Mouse (Mus musculus) right cerebral cortex, postnatal 25 days (tissue): ENCODE data around the gene Hspb1.

Source experiments
- DNase-seq: peaks from one replicate; pipeline ENCODE4 v3.0.0; 2022

Gene Hspb1

DNA sequence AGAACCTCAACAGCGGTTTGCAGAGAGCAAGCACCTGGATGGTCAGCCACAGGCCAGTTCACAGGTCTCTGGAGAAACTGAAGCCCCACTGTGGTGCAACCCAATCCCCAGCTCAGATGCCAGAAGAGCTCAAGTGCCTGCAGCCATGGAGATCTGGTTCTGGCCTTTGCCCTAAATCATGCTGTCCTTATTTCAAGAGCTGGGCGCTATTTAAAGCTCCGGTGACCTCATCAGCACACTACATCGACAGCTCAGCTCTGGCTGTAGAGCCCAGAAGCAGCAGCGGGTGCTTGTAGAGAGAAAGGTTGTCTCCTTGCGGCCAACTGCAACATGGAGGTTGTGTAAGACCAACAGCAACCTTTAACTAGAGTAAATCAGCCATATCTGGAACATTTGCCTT, 26.4 kb downstream of the Hspb1 start:
- DNase-seq, result no peak

GRCm38 (mm10) chr5:135916051-135916565, 28.4 kb downstream of the Hspb1 start:
- DNase-seq, result no peak

DNA sequence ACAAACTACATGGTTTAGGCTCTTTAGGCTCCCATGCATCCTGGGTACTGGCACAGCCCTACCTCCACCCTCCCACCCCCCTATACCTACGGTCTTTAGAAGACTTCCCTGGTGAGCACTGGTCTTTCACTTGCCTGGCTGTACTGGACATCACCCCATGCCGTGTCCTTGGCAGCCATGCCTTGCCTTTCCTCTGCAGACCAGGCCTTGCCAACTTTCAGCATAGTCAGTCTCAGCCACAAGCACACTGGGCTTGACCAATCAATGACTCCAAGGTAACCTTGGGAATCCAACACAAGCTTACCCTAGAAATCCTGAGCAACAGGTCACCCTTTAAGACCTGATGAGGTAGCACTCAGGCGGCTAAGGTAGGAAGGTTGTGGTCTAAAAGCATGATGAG, 28.9 kb downstream of the Hspb1 start:
- no peak for DNase-seq

- no peak for DNase-seq
These were observed 29.8 kb downstream of the Hspb1 start for GRCm38 (mm10) chr5:135917327-135918058.

DNA sequence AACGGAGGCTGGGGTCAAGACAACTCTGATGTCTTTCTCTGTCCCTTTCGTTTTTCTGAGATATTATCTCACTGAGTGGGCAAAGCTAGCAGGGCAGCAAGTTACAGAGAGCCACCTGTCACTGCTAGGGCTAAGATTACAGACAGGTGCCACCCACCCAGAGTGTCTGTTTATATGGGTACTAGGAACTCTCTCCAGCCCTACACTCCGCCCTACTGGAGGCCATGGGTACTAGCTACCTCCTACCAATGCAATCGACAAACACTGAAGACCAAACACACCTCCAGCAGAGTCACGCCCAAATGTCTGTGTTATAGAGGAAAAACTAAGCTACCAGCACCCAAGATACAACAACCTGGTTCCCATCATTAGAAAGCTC, 30.3 kb downstream of the Hspb1 start:
- no peak for DNase-seq

- DNase-seq, result no peak
These were observed 30.9 kb downstream of the Hspb1 start for GRCm38 (mm10) chr5:135918593-135918992.

GRCm38 (mm10) chr5:135919902-135920301, 32.2 kb downstream of the Hspb1 start:
- DNase-seq, result no peak

DNA sequence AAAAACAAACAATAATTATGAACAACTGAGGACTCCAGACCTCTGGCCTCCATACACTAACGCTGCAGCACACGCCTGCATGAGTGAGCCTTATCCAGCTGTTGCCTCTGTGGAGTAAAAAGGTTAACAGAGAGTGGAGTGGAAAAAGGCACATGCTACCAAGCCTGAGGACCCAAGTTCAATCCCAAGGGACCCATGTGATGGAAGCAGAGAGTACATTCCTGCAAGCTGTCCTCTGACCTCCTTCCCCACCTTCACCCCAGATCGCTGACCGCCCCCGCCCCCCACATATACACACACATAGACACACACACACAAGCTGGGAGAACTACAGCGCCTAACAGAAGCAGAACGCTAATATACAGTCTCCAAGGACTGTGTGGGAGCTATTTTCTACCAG, 36.2 kb downstream of the Hspb1 start:
- no peak for DNase-seq

- no peak for DNase-seq
These were observed 42.1 kb downstream of the Hspb1 start for GRCm38 (mm10) chr5:135929685-135930424.

DNA sequence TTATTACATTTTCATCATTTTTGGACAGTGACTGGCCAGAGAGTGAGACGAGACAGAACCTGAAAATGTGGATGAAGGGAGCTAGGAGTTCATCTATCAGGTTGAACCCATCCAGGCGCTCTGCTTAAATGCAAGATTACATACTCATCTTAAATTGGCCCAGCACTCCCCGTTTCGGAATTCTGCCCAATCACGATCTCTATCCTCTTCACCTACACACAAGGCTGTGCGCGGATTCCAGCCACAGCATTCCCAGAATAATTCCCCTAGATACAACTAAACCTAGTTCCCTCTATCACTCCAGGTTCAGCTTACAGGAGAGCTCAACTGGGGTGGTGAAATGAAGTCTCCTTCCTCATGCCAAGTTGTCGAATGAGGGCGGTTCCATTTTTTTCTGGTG, 43.8 kb downstream of the Hspb1 start:
- peak; percentile 56 for DNase-seq

- DNase-seq, result no peak
These were observed 44.6 kb downstream of the Hspb1 start for GRCm38 (mm10) chr5:135932359-135932758.

DNA sequence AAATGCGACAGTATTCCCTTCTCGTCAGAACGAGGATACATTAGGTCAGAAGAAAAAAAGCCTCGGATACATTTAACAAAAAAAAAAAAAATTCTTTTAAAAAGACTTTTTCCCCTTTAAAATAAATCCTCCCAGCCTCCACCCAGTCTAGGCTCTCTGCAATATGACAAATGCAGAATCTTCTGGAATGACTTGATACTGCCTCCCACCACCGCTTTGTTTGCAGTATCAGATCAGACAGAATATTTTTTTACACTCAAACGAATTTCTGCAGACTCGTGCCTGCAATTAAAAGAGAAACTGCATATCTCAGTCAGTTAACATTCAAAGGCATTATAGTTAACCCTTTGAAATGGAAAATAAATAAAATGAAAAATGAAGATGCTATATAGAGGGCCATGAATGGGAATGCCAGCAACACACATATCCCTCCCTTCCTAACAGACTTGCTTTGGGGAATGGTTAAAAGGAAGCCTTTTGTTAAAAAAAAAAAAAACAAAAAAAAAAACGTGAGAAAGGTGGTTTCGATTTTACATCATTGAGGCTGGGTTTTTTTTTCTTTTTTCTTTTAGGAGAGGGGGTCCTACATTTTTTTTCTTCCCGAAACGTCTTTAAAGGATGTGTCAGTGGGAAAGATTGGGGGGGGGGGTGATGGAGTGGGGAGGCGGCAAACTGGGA, 45.6 kb downstream of the Hspb1 start:
- no peak for DNase-seq

DNA sequence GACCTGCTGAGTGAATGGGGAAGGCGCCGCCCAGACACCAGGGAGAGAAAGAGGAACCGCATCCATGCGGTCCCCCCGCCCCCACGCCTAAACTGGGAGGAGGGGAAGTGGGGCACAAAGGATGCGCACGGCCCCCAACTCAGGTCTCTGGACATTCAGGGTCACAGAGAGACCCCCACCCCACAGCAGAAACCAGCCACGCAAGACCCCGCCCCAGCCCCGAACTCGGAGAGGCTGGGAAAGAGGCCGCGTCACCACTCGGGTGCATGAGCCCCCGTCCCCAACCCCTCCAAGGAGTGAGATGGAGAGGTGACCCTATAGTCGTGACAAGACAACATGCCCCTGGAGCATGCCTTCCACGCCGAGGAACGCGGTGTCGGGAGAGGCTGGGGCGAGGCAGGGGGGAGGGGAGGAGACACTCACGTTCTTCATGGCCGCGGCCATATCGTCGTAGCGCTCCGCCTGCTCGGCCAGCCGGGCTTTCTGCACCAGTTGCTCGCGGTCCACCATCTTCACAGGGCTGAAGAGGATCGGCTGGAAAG, 46.3 kb downstream of the Hspb1 start:
- peak; percentile 77 for DNase-seq

DNA sequence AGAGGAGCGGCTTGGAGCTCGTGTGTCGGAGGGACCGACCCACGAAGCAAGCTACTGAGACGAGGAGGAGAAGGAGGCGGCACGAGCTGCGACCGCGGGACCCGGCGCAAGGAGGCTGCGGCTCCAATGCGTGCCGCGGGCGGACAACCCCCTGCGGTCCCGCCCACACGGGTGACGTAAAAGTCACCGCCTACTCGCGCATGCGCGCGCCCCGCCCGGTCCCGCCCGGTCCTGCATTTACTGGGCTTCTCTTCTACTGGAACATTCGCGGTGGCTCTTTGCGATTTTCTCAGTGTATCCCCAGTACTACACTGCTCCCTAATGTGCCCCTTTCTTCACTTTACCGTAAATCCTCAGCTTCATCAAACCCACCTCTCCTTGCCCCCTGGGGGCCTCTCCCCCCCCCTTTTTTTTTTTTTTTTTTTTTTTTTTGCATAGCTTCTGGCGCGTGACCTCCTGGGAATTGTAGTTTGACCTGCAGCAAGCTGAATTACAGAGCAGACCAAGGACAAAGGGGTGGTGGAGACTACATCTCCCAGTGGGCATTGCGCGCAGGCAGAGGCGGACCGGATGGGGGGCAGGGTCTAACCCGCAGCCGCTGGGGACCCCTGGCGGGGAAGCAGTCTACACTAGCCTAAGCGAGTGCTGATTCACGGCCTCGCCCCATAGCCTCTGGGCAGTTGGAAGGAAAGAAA, 46.9 kb downstream of the Hspb1 start, which contains the start of gene Ywhag:
Ywhag (minus strand) TSS at position 136 of the 695 bp plus-strand sequence.
- peak; percentile 97 for DNase-seq

DNA sequence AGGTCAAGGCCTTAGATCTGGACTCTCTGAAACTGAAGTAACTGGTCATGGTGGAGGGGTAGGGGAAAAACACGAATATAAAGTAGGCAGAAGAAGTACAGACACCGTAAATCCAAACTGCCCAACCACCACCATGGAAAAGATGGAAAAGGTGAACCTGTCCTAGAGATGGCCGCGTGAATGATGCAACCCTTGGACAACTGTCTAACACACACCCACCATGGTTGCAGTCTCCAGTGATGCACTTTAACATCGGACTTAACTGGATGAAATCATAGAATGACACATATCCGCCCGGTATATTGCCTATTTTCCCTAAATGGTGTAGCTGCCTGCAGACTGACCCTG, 47.4 kb downstream of the Hspb1 start:
- DNase-seq, result no peak

GRCm38 (mm10) chr5:135935641-135936190, 48.0 kb downstream of the Hspb1 start:
- no peak for DNase-seq
